Mouse (Mus musculus) kidney, embryonic 16.5 days (tissue): ENCODE measurements around the gene Extl1. TPM values are rescaled to one million over a fixed set of nuclear protein-coding genes. Genes with fewer than 3 reads are reported as not detected.

Experiments
- ATAC-seq: fragments of 200-750 bp; cut with Nextera tagmentation; 2 replicates; pipeline ENCODE4 v1.8.0; 2017; ENCODE audit warnings: moderate TSS enrichment; ENCODE audit not compliant: low FRiP score, low TSS enrichment
- H3K27ac ChIP-seq: fragments of 300-500 bp; sonication (generic); 2 replicates; pipeline ENCODE4 v1.5.1; 2014; ENCODE audit warnings: low read length
- H3K27me3 ChIP-seq: fragments of 300-500 bp; sonication (generic); 2 replicates; pipeline ENCODE4 v1.6.1; 2014; ENCODE audit warnings: low read length, control low read depth, mixed read lengths; ENCODE audit not compliant: insufficient read depth
- H3K36me3 ChIP-seq: fragments of 300-500 bp; sonication (generic); 2 replicates; pipeline ENCODE4 v1.6.1; 2014; ENCODE audit warnings: low read length, control low read depth, mixed read lengths; ENCODE audit not compliant: insufficient read depth
- H3K4me1 ChIP-seq: fragments of 300-500 bp; sonication (generic); 2 replicates; pipeline ENCODE4 v1.6.1; 2014; ENCODE audit warnings: low read length, control low read depth, mixed read lengths; ENCODE audit not compliant: insufficient read depth
- H3K4me2 ChIP-seq: fragments of 300-500 bp; sonication (generic); replicated peaks from 2 replicates; pipeline ENCODE4 v1.6.1; 2014; ENCODE audit warnings: low read depth, low read length
- H3K4me3 ChIP-seq: fragments of 300-500 bp; sonication (generic); 2 replicates; pipeline ENCODE4 v1.5.1; 2014; ENCODE audit warnings: mild to moderate bottlenecking, low read length
- H3K9ac ChIP-seq: fragments of 300-500 bp; sonication (generic); replicated peaks from 2 replicates; pipeline ENCODE4 v1.6.1; 2014; ENCODE audit warnings: low read length
- H3K9me3 ChIP-seq: fragments of 300-500 bp; sonication (generic); 2 replicates; pipeline ENCODE4 v1.6.1; 2016; ENCODE audit warnings: low read length, control low read depth
- WGBS: fragments of 180-500 bp; shearing (Covaris S2); extraction: QIAGEN DNeasy Blood & Tissue Kit; methylation state at CpG from one replicate; pipeline ENCODE4 v1.1.7; 2014; 5-methylcytosine and 5-hydroxymethylcytosine counted together
- polyA plus RNA-seq: library from polyadenylated mRNA; unstranded; fragments of >200 nt; fragmentation: Nextera tagmentation; extraction: Ambion mirVana; gene quantifications from 2 replicates; pipeline ENCODE4 v1.2.1, GENCODE M21; 2015

The Extl1 gene
- polyA plus RNA-seq, 1 experiment from 2014 or later = 0.61 TPM

DNA sequence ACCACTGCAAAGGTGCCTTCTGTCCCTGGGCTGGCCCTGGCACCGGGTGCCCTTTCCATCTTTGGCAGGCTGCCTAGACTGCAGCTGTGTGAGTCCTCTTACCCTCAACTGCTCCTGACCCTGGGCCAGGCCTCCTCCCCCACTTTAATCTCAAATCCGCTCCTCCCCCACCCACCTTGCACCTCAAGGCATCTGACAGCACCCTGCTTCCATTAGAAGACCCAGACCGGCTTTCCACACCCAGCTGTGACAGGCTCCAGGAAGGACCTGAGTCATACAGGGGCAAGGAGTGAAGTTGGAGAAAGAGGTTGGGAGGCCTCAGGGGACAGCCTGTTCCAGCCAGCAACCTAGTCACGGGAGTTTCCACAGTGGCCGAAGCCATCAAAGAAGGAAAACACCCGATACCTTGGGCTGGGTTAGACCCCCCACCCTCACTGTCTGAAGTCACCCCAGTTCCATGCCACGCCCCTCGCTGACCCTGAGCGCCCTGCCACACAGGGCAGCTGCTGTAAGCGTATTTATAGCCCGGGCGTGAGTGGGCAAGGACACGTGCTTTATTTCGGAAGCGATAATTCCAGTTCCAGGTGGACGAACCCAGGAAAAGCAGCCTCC is 27.7 kb downstream of the Extl1 start:
- Histone ChIP-seq H3K4me1 (peaks cover 47% of the 10 kb centered on the region), H3K9me3 (no peaks in the 10 kb centered on the region), H3K36me3 (no peaks in the 10 kb centered on the region), H3K4me2 (0 out of 2 replicates have a peak overlapping the region, but pooled peaks have one; percentile 16), H3K27ac (peak overlapping the region; percentile 40), H3K27me3 (no peaks in the 10 kb centered on the region), H3K4me3 (no peak overlapping the region), H3K9ac (no peak overlapping the region)
- WGBS = 18% methylated on average over 16 of the region's 16 CpGs
- peak; percentile 47; the same call in 1 of the 2 replicates for ATAC-seq

- Histone ChIP-seq H3K36me3 (no peaks in the 10 kb centered on the region), H3K9me3 (no peaks in the 10 kb centered on the region), H3K9ac (no peak overlapping the region), H3K27ac (no peak overlapping the region), H3K4me2 (no peak overlapping the region), H3K4me3 (no peak overlapping the region), H3K4me1 (peaks cover 46% of the 10 kb centered on the region), H3K27me3 (no peaks in the 10 kb centered on the region)
- 52% methylated on average over 5 of the region's 5 CpGs for WGBS
- no peak for ATAC-seq
These were observed 29.9 kb downstream of the Extl1 start for GRCm38 (mm10) chr4:134353527-134354409.

DNA sequence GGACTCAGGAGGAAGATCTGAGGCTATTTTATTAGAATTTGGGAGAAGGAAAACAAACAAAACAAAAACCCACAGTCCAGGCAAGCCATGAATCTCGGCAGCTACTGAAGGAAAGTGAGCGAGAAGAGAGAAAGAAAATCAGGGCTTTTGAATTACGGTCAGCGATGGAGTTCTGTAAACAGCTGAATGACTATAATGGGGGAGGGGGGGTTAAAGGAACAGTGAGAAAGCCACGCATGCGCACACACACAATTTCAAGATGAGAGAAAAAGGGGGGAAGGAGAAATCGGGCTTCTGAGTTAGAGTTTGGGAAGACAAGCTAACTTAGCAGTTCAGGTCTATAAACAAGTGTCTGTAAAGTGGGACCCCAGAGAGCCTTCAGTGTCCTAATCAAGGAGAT is 30.7 kb downstream of the Extl1 start:
- 33% methylated on average over 7 of the region's 7 CpGs for WGBS
- no peaks in the 10 kb centered on the region for H3K9me3 ChIP-seq
- H3K4me1 ChIP-seq = peaks cover 46% of the 10 kb centered on the region
- H3K4me2 ChIP-seq = no peak overlapping the region
- no peaks in the 10 kb centered on the region for H3K36me3 ChIP-seq
- H3K27ac ChIP-seq = no peak overlapping the region
- no peaks in the 10 kb centered on the region for H3K27me3 ChIP-seq
- H3K4me3 ChIP-seq = no peak overlapping the region
- H3K9ac ChIP-seq = peak overlapping the region; percentile 8; the same call in 1 of the 2 replicates
- ATAC-seq = no peak

- H3K4me3 ChIP-seq = no peak overlapping the region
- WGBS = 72% methylated on average over 12 of the region's 12 CpGs
- no peaks in the 10 kb centered on the region for H3K36me3 ChIP-seq
- H3K4me1 ChIP-seq = peaks cover 44% of the 10 kb centered on the region
- 0 out of 2 replicates have a peak overlapping the region, but pooled peaks have one; percentile 8 for H3K9ac ChIP-seq
- no peak for ATAC-seq
- H3K27ac ChIP-seq = no peak overlapping the region
- no peaks in the 10 kb centered on the region for H3K27me3 ChIP-seq
- H3K4me2 ChIP-seq = no peak overlapping the region
- no peaks in the 10 kb centered on the region for H3K9me3 ChIP-seq
These were observed 31.4 kb downstream of the Extl1 start for GRCm38 (mm10) chr4:134352261-134352707.

DNA sequence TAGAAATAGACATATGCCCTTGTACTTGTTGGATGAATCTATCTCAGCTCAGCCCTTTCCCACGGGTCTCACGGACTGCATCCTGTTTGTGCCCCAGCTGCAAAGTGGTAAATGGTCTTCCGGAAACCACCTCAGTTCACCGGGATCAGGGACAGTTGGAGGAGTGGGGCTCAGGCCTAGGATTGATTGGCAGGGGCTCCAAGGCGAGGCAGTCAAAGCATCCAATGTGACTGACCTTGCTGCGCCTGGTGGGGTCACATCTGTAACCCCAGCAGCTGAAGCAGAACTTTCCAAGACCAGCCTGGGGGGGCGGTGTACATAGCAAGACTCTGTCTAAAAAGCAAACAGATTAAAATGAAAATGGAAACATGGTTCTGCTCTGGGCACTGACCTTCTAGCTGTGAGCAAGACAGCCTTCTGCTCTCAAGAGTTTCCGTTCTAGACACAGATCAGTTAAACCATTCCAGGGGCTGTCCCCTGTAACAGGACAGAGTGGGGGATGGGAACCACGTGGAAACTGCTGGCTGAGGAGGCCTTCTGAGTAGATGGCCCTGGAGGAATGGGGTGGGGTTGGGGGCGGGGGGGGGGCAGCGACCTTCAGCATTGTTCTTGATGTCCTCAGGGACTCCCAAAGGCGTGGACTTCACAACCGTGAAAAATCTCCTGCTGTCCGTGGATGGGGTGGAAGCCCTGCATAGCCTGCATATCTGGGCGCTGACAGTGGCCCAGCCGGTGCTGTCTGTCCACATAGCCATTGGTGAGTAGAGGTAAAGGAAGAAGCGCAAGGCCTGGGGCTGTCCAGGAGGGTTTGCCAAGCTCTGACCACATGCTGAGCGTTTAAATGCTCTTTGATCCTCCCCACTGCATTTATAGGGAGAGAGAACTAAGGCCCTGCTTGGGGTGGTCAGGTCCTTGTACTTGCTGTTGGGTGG is 32.1 kb downstream of the Extl1 start:
- Histone ChIP-seq H3K9me3 (no peaks in the 10 kb centered on the region), H3K9ac (peak overlapping the region; percentile 20; the same call in 1 of the 2 replicates), H3K27me3 (no peaks in the 10 kb centered on the region), H3K27ac (no peak overlapping the region), H3K36me3 (no peaks in the 10 kb centered on the region), H3K4me1 (peaks cover 40% of the 10 kb centered on the region), H3K4me3 (no peak overlapping the region), H3K4me2 (no peak overlapping the region)
- no peak for ATAC-seq
- 39% methylated on average over 18 of the region's 18 CpGs for WGBS

- H3K36me3 ChIP-seq = no peaks in the 10 kb centered on the region
- 75% methylated on average over 6 of the region's 6 CpGs for WGBS
- H3K4me1 ChIP-seq = peaks cover 30% of the 10 kb centered on the region
- H3K9me3 ChIP-seq = no peaks in the 10 kb centered on the region
- H3K27ac ChIP-seq = no peak overlapping the region
- H3K9ac ChIP-seq = no peak overlapping the region
- peaks cover 3% of the 10 kb centered on the region for H3K27me3 ChIP-seq
- ATAC-seq = no peak
- H3K4me3 ChIP-seq = no peak overlapping the region
- H3K4me2 ChIP-seq = no peak overlapping the region
These were observed 33.0 kb downstream of the Extl1 start for GRCm38 (mm10) chr4:134350641-134351040.

DNA sequence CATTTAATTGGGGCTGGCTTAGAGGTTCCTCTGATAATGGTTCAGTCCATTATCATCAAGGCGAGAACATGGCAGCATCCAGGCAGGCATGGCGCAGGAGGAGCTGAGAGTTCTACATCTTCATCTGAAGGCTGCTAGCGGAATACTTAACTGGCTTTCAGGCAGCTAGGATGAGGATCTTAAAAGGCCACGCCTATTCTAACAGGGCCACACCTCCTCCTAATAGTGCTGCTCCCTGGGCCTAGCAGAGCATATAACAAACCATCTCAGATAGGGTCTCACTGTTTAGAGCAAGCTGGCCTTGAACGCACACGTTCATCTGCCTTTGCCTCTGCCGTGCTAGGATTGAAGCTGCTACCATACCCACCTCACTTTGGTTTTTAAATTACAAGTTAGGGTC is 33.8 kb downstream of the Extl1 start:
- no peak overlapping the region for H3K4me2 ChIP-seq
- no peaks in the 10 kb centered on the region for H3K36me3 ChIP-seq
- H3K9ac ChIP-seq = no peak overlapping the region
- 89% methylated on average over 7 of the region's 7 CpGs for WGBS
- no peaks in the 10 kb centered on the region for H3K9me3 ChIP-seq
- H3K27ac ChIP-seq = no peak overlapping the region
- ATAC-seq = no peak
- H3K4me3 ChIP-seq = no peak overlapping the region
- peaks cover 8% of the 10 kb centered on the region for H3K27me3 ChIP-seq
- peaks cover 29% of the 10 kb centered on the region for H3K4me1 ChIP-seq

- no peaks in the 10 kb centered on the region for H3K36me3 ChIP-seq
- H3K27me3 ChIP-seq = peaks cover 17% of the 10 kb centered on the region
- H3K27ac ChIP-seq = no peak overlapping the region
- no peak overlapping the region for H3K4me2 ChIP-seq
- H3K9ac ChIP-seq = no peak overlapping the region
- H3K4me1 ChIP-seq = peaks cover 30% of the 10 kb centered on the region
- no peak for ATAC-seq
- 80% methylated on average over 5 of the region's 5 CpGs for WGBS
- H3K4me3 ChIP-seq = no peak overlapping the region
- H3K9me3 ChIP-seq = no peaks in the 10 kb centered on the region
These were observed 35.1 kb downstream of the Extl1 start for GRCm38 (mm10) chr4:134348545-134348944.

GRCm38 (mm10) chr4:134348078-134348477 is 35.6 kb downstream of the Extl1 start:
- ATAC-seq = no peak
- Histone ChIP-seq H3K4me1 (peaks cover 30% of the 10 kb centered on the region), H3K36me3 (no peaks in the 10 kb centered on the region), H3K9ac (no peak overlapping the region), H3K9me3 (no peaks in the 10 kb centered on the region), H3K4me3 (no peak overlapping the region), H3K27ac (no peak overlapping the region), H3K4me2 (no peak overlapping the region), H3K27me3 (peaks cover 21% of the 10 kb centered on the region)
- WGBS = 69% methylated on average over 11 of the region's 11 CpGs
